Comparison of ENCODE assay signal across 9 mouse cellular contexts in the genomic region with DNA sequence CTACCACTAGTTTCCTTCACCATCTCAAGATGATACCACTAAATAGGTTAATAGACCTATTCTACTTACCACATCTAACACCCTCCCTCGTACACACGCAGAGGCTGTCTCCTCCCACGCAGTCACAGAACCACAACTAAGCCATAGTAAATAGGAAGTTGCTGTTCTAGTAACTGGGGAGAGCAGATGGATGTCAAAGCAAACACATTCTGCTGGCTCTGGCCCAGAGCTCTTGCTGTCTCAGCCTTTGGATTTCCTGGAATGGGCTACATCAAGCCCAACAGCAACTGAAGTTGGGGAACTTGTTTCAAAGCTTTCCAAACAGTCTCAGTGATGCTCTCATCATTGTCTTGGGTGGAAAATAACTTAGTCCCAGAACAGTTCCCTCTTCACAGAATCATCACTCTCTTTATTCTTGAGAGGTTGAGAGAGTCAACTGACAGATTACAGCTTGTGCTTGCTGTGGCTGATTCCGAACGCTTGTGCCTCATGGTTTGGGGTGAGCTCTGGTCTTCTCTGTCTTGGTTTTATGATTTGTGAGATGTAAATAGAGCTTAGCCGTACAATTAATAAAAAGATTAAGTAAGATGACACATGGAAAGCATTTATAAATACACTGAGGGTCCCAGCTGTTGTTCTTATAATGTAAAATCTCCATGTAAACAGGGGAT.
DNase-seq lines count a peak whose midpoint lies in the region; ATAC-seq lines count a peak whose summit lies in the region.
"Had no signal": no experiment of that assay in that cellular context is flagged by ENCODE, and none has a peak within 500 bp of the region (broad histone marks: within the 10 kb centered on the region; RNA-seq: fewer than 3 reads in every experiment).

No protein-coding gene starts in this region.

- H3K4me2 ChIP-seq in intestine, embryonic 16.5 days (ENCODE audit: low read depth, low read length), result no peak overlapping the region
- H3K4me2 ChIP-seq in intestine, embryonic 15.5 days (replicated peaks), result no peak overlapping the region
- no peak overlapping the region for H3K4me2 ChIP-seq in hindbrain, embryonic 11.5 days (replicated peaks; ENCODE audit: low read depth, low read length)
- H3K4me2 ChIP-seq in hindbrain, embryonic 13.5 days, result no peak overlapping the region

- H3K9me3 ChIP-seq in intestine, embryonic 16.5 days (ENCODE audit: control insufficient read depth, low read length), result no peaks in the 10 kb centered on the region
- no peaks in the 10 kb centered on the region for H3K9me3 ChIP-seq in intestine, embryonic 15.5 days
- no peaks in the 10 kb centered on the region for H3K9me3 ChIP-seq in hindbrain, embryonic 11.5 days (ENCODE audit: control insufficient read depth, low read length)
- H3K9me3 ChIP-seq in hindbrain, embryonic 13.5 days, result no peaks in the 10 kb centered on the region

- no peak overlapping the region for H3K27ac ChIP-seq in intestine, embryonic 16.5 days (ENCODE audit: low read length)
- H3K27ac ChIP-seq in intestine, embryonic 15.5 days, result no peak overlapping the region
- H3K27ac ChIP-seq in hindbrain, embryonic 11.5 days (ENCODE audit: low read depth, low read length), result no peak overlapping the region
- no peak overlapping the region for H3K27ac ChIP-seq in hindbrain, embryonic 13.5 days
- H3K27ac ChIP-seq: macrophage had no signal

- no peaks in the 10 kb centered on the region for H3K36me3 ChIP-seq in intestine, embryonic 16.5 days (ENCODE audit: control insufficient read depth, insufficient read depth, low read length)
- H3K36me3 ChIP-seq in intestine, embryonic 15.5 days, result no peaks in the 10 kb centered on the region
- no peaks in the 10 kb centered on the region for H3K36me3 ChIP-seq in hindbrain, embryonic 11.5 days (ENCODE audit: control insufficient read depth, insufficient read depth, low read length)
- no peaks in the 10 kb centered on the region for H3K36me3 ChIP-seq in hindbrain, embryonic 13.5 days

- H3K9ac ChIP-seq in intestine, embryonic 16.5 days (ENCODE audit: low read depth, low read length), result no peak overlapping the region
- no peak overlapping the region for H3K9ac ChIP-seq in intestine, embryonic 15.5 days
- H3K9ac ChIP-seq in hindbrain, embryonic 11.5 days (ENCODE audit: low read depth, low read length), result no peak overlapping the region
- H3K9ac ChIP-seq in hindbrain, embryonic 13.5 days, result no peak overlapping the region

- H3K4me1 ChIP-seq in intestine, embryonic 16.5 days (ENCODE audit: control insufficient read depth, insufficient read depth, low read length), result no peaks in the 10 kb centered on the region
- H3K4me1 ChIP-seq in intestine, embryonic 15.5 days (replicated peaks), result no peaks in the 10 kb centered on the region
- H3K4me1 ChIP-seq in hindbrain, embryonic 11.5 days (replicated peaks; ENCODE audit: control insufficient read depth, insufficient read depth, low read length), result no peaks in the 10 kb centered on the region
- H3K4me1 ChIP-seq in hindbrain, embryonic 13.5 days (replicated peaks), result no peaks in the 10 kb centered on the region

- ATAC-seq in intestine, embryonic 16.5 days, result peak; percentile 53
- no peak for ATAC-seq in intestine, embryonic 15.5 days
- peak; percentile 76 for ATAC-seq in activated CD4-positive, CD25-positive, alpha-beta regulatory T cell, adult 4 months
- ATAC-seq in hindbrain, embryonic 11.5 days (ENCODE audit: low FRiP score), result no peak
- no peak for ATAC-seq in hindbrain, embryonic 13.5 days (ENCODE audit: low FRiP score)

- H3K4me3 ChIP-seq in intestine, embryonic 16.5 days (ENCODE audit: low read length), result no peak overlapping the region
- no peak overlapping the region for H3K4me3 ChIP-seq in intestine, embryonic 15.5 days (replicated peaks)
- H3K4me3 ChIP-seq in hindbrain, embryonic 11.5 days (ENCODE audit: low read depth, low read length), result no peak overlapping the region
- no peak overlapping the region for H3K4me3 ChIP-seq in hindbrain, embryonic 13.5 days

- H3K27me3 ChIP-seq in intestine, embryonic 16.5 days (replicated peaks; ENCODE audit: control insufficient read depth, insufficient read depth, low read length), result no peaks in the 10 kb centered on the region
- H3K27me3 ChIP-seq in intestine, embryonic 15.5 days (replicated peaks), result no peaks in the 10 kb centered on the region
- no peaks in the 10 kb centered on the region for H3K27me3 ChIP-seq in hindbrain, embryonic 11.5 days (ENCODE audit: control insufficient read depth, insufficient read depth, low read length)
- H3K27me3 ChIP-seq in hindbrain, embryonic 13.5 days, result no peaks in the 10 kb centered on the region

- peak; percentile 19 to 31 for DNase-seq in gastrocnemius, adult 8-10 months (ENCODE audit: low spot score in 2 of 2)
- peak; percentile 76 for DNase-seq in layer of hippocampus, adult 11-12 months (ENCODE audit: low spot score)
- peak; percentile 49 to 65 for DNase-seq in right cerebral cortex, postnatal 10 days (ENCODE audit: low spot score in 2 of 2)
- no peak for DNase-seq in hindbrain, embryonic 11.5 days (ENCODE audit: low spot score)

- 52% methylated on average over 6 of the region's 6 CpGs for WGBS in intestine, embryonic 16.5 days
- 64% methylated on average over 6 of the region's 6 CpGs for WGBS in intestine, embryonic 15.5 days
- WGBS in hindbrain, embryonic 11.5 days, result 95% methylated on average over 6 of the region's 6 CpGs
- WGBS in hindbrain, embryonic 13.5 days, result 90% methylated on average over 6 of the region's 6 CpGs

Comparison
In these comparisons a context has a peak if more than half of its experiments do, and no peak if none do; other contexts are left out.
1. ATAC-seq: peak in intestine, embryonic 16.5 days (single experiment) and activated CD4-positive, CD25-positive, alpha-beta regulatory T cell, adult 4 months (single experiment); none in intestine, embryonic 15.5 days (single experiment), hindbrain, embryonic 11.5 days (single experiment) and hindbrain, embryonic 13.5 days (single experiment).